Mouse (Mus musculus) kidney, postnatal 0 days (tissue): ENCODE measurements around the gene Ptprn2. TPM values are rescaled to one million over a fixed set of nuclear protein-coding genes. Genes with fewer than 3 reads are reported as not detected.

Experiments used
- ATAC-seq: fragments of 200-750 bp; cut with Nextera tagmentation; replicated peaks from 2 replicates; pipeline ENCODE4 v1.8.0; 2017; ENCODE audit warnings: low read depth, moderate number of reproducible peaks, moderate TSS enrichment, moderate library complexity; ENCODE audit not compliant: low FRiP score
- DNase-seq: peaks from one replicate; pipeline ENCODE4 v3.0.0-alpha.2; 2016; ENCODE audit warnings: low spot score
- H3K27ac ChIP-seq: fragments of 300-500 bp; sonication (generic); 2 replicates; pipeline ENCODE4 v1.5.1; 2014; ENCODE audit warnings: mild to moderate bottlenecking
- H3K27me3 ChIP-seq: fragments of 300-500 bp; sonication (generic); 2 replicates; pipeline ENCODE4 v1.6.1; 2014; ENCODE audit warnings: low read length, mixed read lengths; ENCODE audit not compliant: insufficient read depth
- H3K36me3 ChIP-seq: fragments of 300-500 bp; sonication (generic); 2 replicates; pipeline ENCODE4 v1.6.1; 2014; ENCODE audit warnings: low read length, mixed read lengths; ENCODE audit not compliant: insufficient read depth
- H3K4me1 ChIP-seq: fragments of 300-500 bp; sonication (generic); replicated peaks from 2 replicates; pipeline ENCODE4 v1.6.1; 2014; ENCODE audit warnings: antibody characterized with exemption, low read length, mixed read lengths; ENCODE audit not compliant: insufficient read depth
- H3K4me2 ChIP-seq: fragments of 300-500 bp; sonication (generic); 2 replicates; pipeline ENCODE4 v1.6.1; 2014; ENCODE audit warnings: mild to moderate bottlenecking, low read length, moderate library complexity, mixed read lengths
- H3K4me3 ChIP-seq: fragments of 300-500 bp; sonication (generic); replicated peaks from 2 replicates; pipeline ENCODE4 v1.5.1; 2014; ENCODE audit warnings: low read depth, low read length
- H3K9ac ChIP-seq: fragments of 300-500 bp; sonication (generic); 2 replicates; pipeline ENCODE4 v1.6.1; 2014; ENCODE audit warnings: low read depth, low read length
- H3K9me3 ChIP-seq: fragments of 300-500 bp; sonication (generic); replicated peaks from 2 replicates; pipeline ENCODE4 v1.6.1; 2016; ENCODE audit warnings: low read length, inconsistent platforms, mixed read lengths
- CTCF ChIP-seq: IDR thresholded peaks from 2 replicates; pipeline ENCODE4 v1.5.1; 2016; ENCODE audit warnings: antibody characterized with exemption, low read depth, mild to moderate bottlenecking, moderate library complexity
- WGBS: fragments of 180-500 bp; shearing (Covaris S2); extraction: QIAGEN DNeasy Blood & Tissue Kit; methylation state at CpG from one replicate; pipeline ENCODE4 v1.1.7; 2014; 5-methylcytosine and 5-hydroxymethylcytosine counted together
- polyA plus RNA-seq: library from polyadenylated mRNA; unstranded; fragments of >200 nt; fragmentation: Nextera tagmentation; extraction: Ambion mirVana; gene quantifications from 2 replicates; pipeline ENCODE4 v1.2.1, GENCODE M21; 2015

Gene Ptprn2
- polyA plus RNA-seq, 1 experiment from 2014 or later, result 0.03 TPM

- no peaks in the 10 kb centered on the region for H3K36me3 ChIP-seq
- WGBS, result 3% methylated on average over 27 of the region's 28 CpGs
- TF ChIP-seq CTCF, result no peak
- no peak overlapping the region for H3K9ac ChIP-seq
- no peaks in the 10 kb centered on the region for H3K9me3 ChIP-seq
- ATAC-seq, result no peak
- H3K4me3 ChIP-seq, result no peak overlapping the region
- H3K27me3 ChIP-seq, result peaks cover 69% of the 10 kb centered on the region
- H3K4me2 ChIP-seq, result no peak overlapping the region; the same call in 1 of the 2 replicates
- no peak for DNase-seq
- no peak overlapping the region for H3K27ac ChIP-seq
- no peaks in the 10 kb centered on the region; the same call in 1 of the 2 replicates for H3K4me1 ChIP-seq
Observed at GRCm38 (mm10) chr12:117152366-117153165, 667.0 kb downstream of the Ptprn2 start.

- no peaks in the 10 kb centered on the region for H3K36me3 ChIP-seq
- H3K27ac ChIP-seq, result no peak overlapping the region
- WGBS, result 0% methylated on average over 8 of the region's 8 CpGs
- ATAC-seq (no peak), DNase-seq (no peak)
- H3K4me1 ChIP-seq, result no peaks in the 10 kb centered on the region; the same call in 1 of the 2 replicates
- H3K4me3 ChIP-seq, result peak overlapping the region; percentile 54
- peaks cover 74% of the 10 kb centered on the region for H3K27me3 ChIP-seq
- peak overlapping the region; percentile 86 for H3K4me2 ChIP-seq
- H3K9me3 ChIP-seq, result no peaks in the 10 kb centered on the region
- no peak overlapping the region for H3K9ac ChIP-seq
- TF ChIP-seq CTCF, result no peak
Observed at GRCm38 (mm10) chr12:117153166-117153480, 667.6 kb downstream of the Ptprn2 start.

DNA sequence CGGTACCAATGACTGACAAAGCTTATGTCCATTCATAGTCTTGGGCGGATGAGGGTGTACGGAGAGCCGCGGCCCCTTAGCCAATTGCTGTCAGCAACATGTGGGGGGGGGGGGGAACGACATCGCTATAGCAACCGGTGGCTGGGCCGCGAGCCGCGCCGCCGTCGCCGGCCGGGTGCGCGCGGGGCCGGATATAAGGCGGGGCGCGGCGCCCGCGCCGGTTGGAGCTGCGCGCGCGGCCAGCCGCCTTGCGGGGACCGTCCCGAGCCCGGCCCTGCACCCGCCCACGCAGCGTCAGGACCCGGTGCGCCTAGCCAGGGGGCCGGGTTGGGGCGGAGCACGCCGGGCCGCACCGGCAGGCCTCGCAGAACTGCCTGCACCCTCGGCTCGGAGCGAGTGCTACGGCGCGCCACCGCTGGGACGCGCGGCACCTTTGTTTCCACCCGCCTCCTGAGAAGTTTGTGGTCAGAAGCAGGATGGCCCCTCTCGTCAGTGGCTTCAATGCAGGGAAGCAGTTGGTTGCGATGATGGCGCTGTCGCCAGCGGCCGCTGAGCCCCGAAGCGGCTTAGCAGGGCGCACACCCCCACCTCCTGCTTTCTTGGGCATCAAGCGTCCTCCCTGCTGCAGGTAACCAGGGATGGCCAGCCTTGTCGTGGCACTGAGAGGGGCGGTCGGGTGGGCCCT lies 668.3 kb downstream of the Ptprn2 start:
- Histone ChIP-seq H3K4me3 (peak overlapping the region; percentile 54), H3K4me1 (no peaks in the 10 kb centered on the region; the same call in 1 of the 2 replicates), H3K36me3 (no peaks in the 10 kb centered on the region), H3K9ac (peak overlapping the region; percentile 18; the same call in 1 of the 2 replicates), H3K9me3 (no peaks in the 10 kb centered on the region), H3K4me2 (peak overlapping the region; percentile 86), H3K27ac (no peak overlapping the region), H3K27me3 (peaks cover 80% of the 10 kb centered on the region)
- no peak for TF ChIP-seq CTCF
- DNase-seq (peak; percentile 56), ATAC-seq (peak; percentile 77)
- WGBS, result under 1% methylated on average over 73 of the region's 73 CpGs

- H3K9me3 ChIP-seq, result no peaks in the 10 kb centered on the region
- TF ChIP-seq CTCF, result no peak
- DNase-seq (no peak), ATAC-seq (peak; percentile 19; the same call in 1 of the 2 replicates)
- H3K4me1 ChIP-seq, result peaks cover under 1% of the 10 kb centered on the region; the same call in 1 of the 2 replicates
- H3K4me2 ChIP-seq, result peak overlapping the region; percentile 86
- no peak overlapping the region for H3K27ac ChIP-seq
- WGBS, result 2% methylated on average over 27 of the region's 27 CpGs
- H3K4me3 ChIP-seq, result peak overlapping the region; percentile 54
- H3K27me3 ChIP-seq, result peaks cover 88% of the 10 kb centered on the region
- H3K36me3 ChIP-seq, result no peaks in the 10 kb centered on the region
- no peak overlapping the region for H3K9ac ChIP-seq
Observed at GRCm38 (mm10) chr12:117154356-117155243, 669.1 kb downstream of the Ptprn2 start.

DNA sequence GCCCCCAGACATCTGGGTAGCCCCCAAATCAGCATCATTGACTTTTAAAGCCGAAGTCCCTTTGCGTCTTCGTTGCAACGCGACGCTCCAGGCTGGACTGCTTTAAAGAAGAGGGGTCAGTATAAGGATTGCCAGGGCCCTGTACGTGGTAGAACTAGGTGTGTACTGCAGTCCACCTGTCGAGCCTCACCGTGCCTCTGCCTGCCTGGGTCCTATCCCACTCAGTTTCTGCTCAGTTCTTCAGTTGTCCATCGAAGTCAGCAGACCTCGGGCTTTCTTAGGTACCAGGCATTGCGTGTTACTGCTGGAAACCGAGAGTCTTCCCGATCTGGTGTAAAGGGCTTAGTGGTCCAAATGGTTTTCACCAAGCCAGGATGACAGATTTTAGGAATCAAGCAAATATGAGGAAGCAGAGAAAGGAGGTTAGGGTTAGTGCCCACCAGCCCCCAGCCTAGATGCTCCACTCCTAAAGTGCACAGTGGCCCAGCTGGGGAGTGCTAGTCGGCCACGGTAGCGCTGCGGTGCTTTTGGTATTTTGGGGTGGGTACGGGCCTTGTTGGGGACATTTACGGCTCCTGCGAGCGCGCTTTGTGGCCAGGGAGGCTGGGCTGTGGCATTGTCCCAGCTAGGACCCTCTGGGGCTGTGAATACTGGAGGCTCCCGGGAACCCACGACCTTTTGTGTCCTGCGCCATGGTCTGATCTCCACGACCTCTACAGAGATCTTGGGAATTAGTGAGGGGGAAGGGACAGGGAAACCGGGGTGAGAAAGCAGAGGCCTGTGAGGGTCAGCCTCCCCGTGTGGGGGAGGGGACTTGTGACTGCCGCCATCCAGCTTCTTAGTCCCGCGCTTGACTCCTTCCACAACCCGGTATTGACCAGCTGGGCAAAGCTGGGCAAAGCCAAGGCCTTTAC lies 670.0 kb downstream of the Ptprn2 start:
- no peak for DNase-seq
- no peaks in the 10 kb centered on the region for H3K9me3 ChIP-seq
- H3K4me2 ChIP-seq, result no peak overlapping the region
- peaks cover 9% of the 10 kb centered on the region for H3K4me1 ChIP-seq
- no peak overlapping the region for H3K9ac ChIP-seq
- H3K27me3 ChIP-seq, result peaks cover 89% of the 10 kb centered on the region
- no peak for TF ChIP-seq CTCF
- WGBS, result 3% methylated on average over 33 of the region's 33 CpGs
- ATAC-seq, result no peak
- H3K36me3 ChIP-seq, result no peaks in the 10 kb centered on the region
- H3K27ac ChIP-seq, result no peak overlapping the region
- no peak overlapping the region for H3K4me3 ChIP-seq
